Mouse (Mus musculus) CH12.LX (cell line): ENCODE measurements at regions not wholly inside any gene's neighbourhood (a gene's known extent, or its start where the extent isn't known, plus 50 kb on each side); places are given as distances from the start of the nearest gene placed in this dataset.

Experiments
- DNase-seq: peaks from one replicate; pipeline ENCODE4 v3.0.0-alpha.2; 2013; ENCODE audit errors: extremely low read depth
- H3K27ac ChIP-seq: 2 replicates; pipeline ENCODE4 v1.5.1; 2012; ENCODE audit warnings: low read depth, mild to moderate bottlenecking, control low read depth, moderate library complexity; ENCODE audit not compliant: insufficient read depth
- H3K27me3 ChIP-seq: replicated peaks from 2 replicates; pipeline ENCODE3; 2012; ENCODE audit warnings: inconsistent platforms
- H3K36me3 ChIP-seq, 2 experiments: replicated peaks in 1 of 2; 2 replicates each; pipeline versions ENCODE3 to v1.6.1; 2012; ENCODE audit warnings: inconsistent platforms in 1 of 2, low read length in 1 of 2, mild to moderate bottlenecking in 1 of 2, mixed read lengths in 1 of 2, moderate library complexity in 1 of 2; ENCODE audit not compliant: control insufficient read depth in 1 of 2, insufficient read depth in 1 of 2
- H3K4me1 ChIP-seq, 2 experiments: 2 replicates each; pipeline ENCODE4 v1.6.1; 2012; ENCODE audit warnings: inconsistent platforms in 1 of 2, moderate library complexity in 1 of 2; ENCODE audit not compliant: insufficient read depth in 2 of 2, control insufficient read depth in 1 of 2
- H3K4me2 ChIP-seq: 2 replicates; pipeline ENCODE4 v1.6.1; 2012; ENCODE audit warnings: low read depth, mild to moderate bottlenecking, control low read depth; ENCODE audit not compliant: poor library complexity, insufficient read depth, severe bottlenecking
- H3K4me3 ChIP-seq, 3 experiments: fragments of 150-350 bp in 1 of 3; sonication (generic) in 1 of 3; replicated peaks in 1 of 3; 2 replicates each; pipeline versions ENCODE3 to v1.5.1; 2011 to 2012; ENCODE audit warnings: low read depth in 2 of 3, low read length in 2 of 3, mild to moderate bottlenecking in 2 of 3, moderate library complexity in 2 of 3, control low read depth in 1 of 3, improper control_type of control experiment in 1 of 3, inconsistent platforms in 1 of 3, mixed read lengths in 1 of 3; ENCODE audit not compliant: poor library complexity in 1 of 3
- H3K79me2 ChIP-seq: replicated peaks from 2 replicates; pipeline ENCODE4 v1.6.1; 2012; ENCODE audit warnings: mild to moderate bottlenecking, moderate library complexity; ENCODE audit not compliant: control insufficient read depth, poor library complexity, insufficient read depth, severe bottlenecking; ENCODE audit errors: extremely low read depth
- H3K9ac ChIP-seq: 2 replicates; pipeline ENCODE4 v1.6.1; 2012; ENCODE audit warnings: low read depth, mild to moderate bottlenecking, control low read depth, moderate library complexity; ENCODE audit not compliant: insufficient read depth
- H3K9me3 ChIP-seq: replicated peaks from 2 replicates; pipeline ENCODE3; 2012; ENCODE audit warnings: low read length, inconsistent platforms, mixed read lengths
- CHD1 ChIP-seq: IDR thresholded peaks from 2 replicates; pipeline ENCODE4 v1.6.1; 2012; ENCODE audit warnings: low read depth, low read length, improper control_type of control experiment, inconsistent platforms
- CHD2 ChIP-seq: IDR thresholded peaks from 2 replicates; pipeline ENCODE4 v1.6.1; 2011; ENCODE audit warnings: low read length, improper control_type of control experiment
- CTCF ChIP-seq, 2 experiments: IDR thresholded peaks in 1 of 2; conservative IDR thresholded peaks in 1 of 2; 2 replicates each; pipeline ENCODE4 v1.5.1; 2011 to 2012; ENCODE audit warnings: low read depth in 2 of 2, low read length in 2 of 2, improper control_type of control experiment in 1 of 2, inconsistent platforms in 1 of 2, mild to moderate bottlenecking in 1 of 2, moderate library complexity in 1 of 2
- EP300 ChIP-seq: IDR thresholded peaks from 2 replicates; pipeline ENCODE4 v1.6.1; 2011; ENCODE audit warnings: low read length, improper control_type of control experiment
- JUND ChIP-seq: conservative IDR thresholded peaks from 2 replicates; pipeline ENCODE4 v1.6.1; 2011; ENCODE audit warnings: low read depth, low read length, improper control_type of control experiment
- KAT2A ChIP-seq: IDR thresholded peaks from 2 replicates; pipeline ENCODE4 v1.6.1; 2012; ENCODE audit warnings: low read length, improper control_type of control experiment, inconsistent platforms; ENCODE audit not compliant: insufficient replicate concordance
- MAFK ChIP-seq: IDR thresholded peaks from 2 replicates; pipeline ENCODE4 v1.6.1; 2011; ENCODE audit warnings: low read length, improper control_type of control experiment; ENCODE audit not compliant: insufficient replicate concordance
- MEF2A ChIP-seq: IDR thresholded peaks from 2 replicates; pipeline ENCODE4 v1.6.1; 2014; ENCODE audit warnings: low read depth, mild to moderate bottlenecking, inconsistent platforms, low read length, improper control_type of control experiment, borderline replicate concordance
- MXI1 ChIP-seq: IDR thresholded peaks from 2 replicates; pipeline ENCODE4 v1.6.1; 2011; ENCODE audit warnings: mild to moderate bottlenecking, low read depth, low read length, improper control_type of control experiment
- MYC ChIP-seq: IDR thresholded peaks from 2 replicates; pipeline ENCODE4 v1.6.1; 2011; ENCODE audit warnings: low read depth, mild to moderate bottlenecking, improper control_type of control experiment, low read length
- POLR2A ChIP-seq: IDR thresholded peaks from 2 replicates; pipeline ENCODE4 v1.6.1; 2011; ENCODE audit warnings: low read depth, mild to moderate bottlenecking, improper control_type of control experiment, low read length
- RCOR1 ChIP-seq: conservative IDR thresholded peaks from 2 replicates; pipeline ENCODE4 v1.6.1; 2012; ENCODE audit warnings: low read depth, mild to moderate bottlenecking, inconsistent platforms, low read length, improper control_type of control experiment
- SMC3 ChIP-seq: IDR thresholded peaks from 2 replicates; pipeline ENCODE4 v1.6.1; 2011; ENCODE audit warnings: low read depth, low read length, improper control_type of control experiment
- TCF12 ChIP-seq: IDR thresholded peaks from 2 replicates; pipeline ENCODE4 v1.6.1; 2014; ENCODE audit warnings: low read depth, mild to moderate bottlenecking, inconsistent platforms, low read length, improper control_type of control experiment
- USF1 ChIP-seq: IDR thresholded peaks from 2 replicates; pipeline ENCODE4 v1.6.1; 2014; ENCODE audit warnings: low read depth, mild to moderate bottlenecking, inconsistent platforms, low read length, improper control_type of control experiment
- USF2 ChIP-seq: conservative IDR thresholded peaks from 2 replicates; pipeline ENCODE4 v1.6.1; 2011; ENCODE audit warnings: low read depth, low read length, improper control_type of control experiment
- dilution Hi-C: fragments of 300-500 bp; cut with MboI; formaldehyde crosslinking; loops from 2 replicates; pipeline ENCODE4 v1.14.3; 2020; ENCODE audit warnings: low sequenced_read_pairs; ENCODE audit not compliant: extremely low pct_unique_long_range_greater_than_20kb, extremely low pct_ligation_motif_present
- in situ Hi-C: fragments of 300-500 bp; cut with MboI; formaldehyde crosslinking; loops from 3 replicates; pipeline ENCODE4 v1.14.3; 2019; ENCODE audit warnings: low sequenced_read_pairs, low pct_ligation_motif_present, low pct_unique_long_range_greater_than_20kb, mixed read lengths

- Histone ChIP-seq H3K4me3 (no peak overlapping the region), H3K27ac (no peak overlapping the region), H3K36me3 (no peaks in the 10 kb centered on the region), H3K4me2 (no peak overlapping the region)
- TF ChIP-seq MAFK (no peak), USF1 (no peak), SMC3 (no peak), JUND (no peak), CHD2 (no peak), TCF12 (no peak), RCOR1 (no peak), EP300 (no peak), USF2 (no peak)
- TF ChIP-seq, all 38 proteins: peak for 0
- H3K4me1 ChIP-seq = 0 out of 4 replicates have a peak, but pooled peaks cover 0 to 2% of the 10 kb centered on the region in 2 experiments
- H3K79me2 ChIP-seq = no peaks in the 10 kb centered on the region
- dilution Hi-C loops (no loop called here), in situ Hi-C loops (no loop called here)
- peaks cover 5% of the 10 kb centered on the region for H3K27me3 ChIP-seq
- H3K9ac ChIP-seq = no peak overlapping the region
- no peak for DNase-seq
- H3K9me3 ChIP-seq = no peaks in the 10 kb centered on the region
Measured at GRCm38 (mm10) chr16:24237013-24237412, 156.3 kb upstream of the Lpp start.

GRCm38 (mm10) chr16:24236511-24236910, 156.8 kb upstream of the Lpp start:
- in situ Hi-C loops (no loop called here), dilution Hi-C loops (no loop called here)
- TF ChIP-seq EP300 = no peak
- no peak for TF ChIP-seq CTCF (conservative IDR thresholded peaks at IDR 0.05 in 1 of 2, IDR thresholded peaks at IDR 0.05 in 1 of 2; ENCODE audit: low read depth in 2 of 2, low read length in 2 of 2)
- TF ChIP-seq USF1 = no peak
- TF ChIP-seq TCF12 = no peak
- no peak for TF ChIP-seq MYC
- TF ChIP-seq MEF2A = no peak
- Histone ChIP-seq H3K9ac (no peak overlapping the region), H3K9me3 (no peaks in the 10 kb centered on the region), H3K27me3 (peaks cover 7% of the 10 kb centered on the region), H3K27ac (no peak overlapping the region), H3K4me3 (no peak overlapping the region), H3K4me2 (no peak overlapping the region), H3K4me1 (0 out of 4 replicates have a peak, but pooled peaks cover 0 to 2% of the 10 kb centered on the region in 2 experiments), H3K79me2 (no peaks in the 10 kb centered on the region), H3K36me3 (no peaks in the 10 kb centered on the region)
- no peak for DNase-seq

DNA sequence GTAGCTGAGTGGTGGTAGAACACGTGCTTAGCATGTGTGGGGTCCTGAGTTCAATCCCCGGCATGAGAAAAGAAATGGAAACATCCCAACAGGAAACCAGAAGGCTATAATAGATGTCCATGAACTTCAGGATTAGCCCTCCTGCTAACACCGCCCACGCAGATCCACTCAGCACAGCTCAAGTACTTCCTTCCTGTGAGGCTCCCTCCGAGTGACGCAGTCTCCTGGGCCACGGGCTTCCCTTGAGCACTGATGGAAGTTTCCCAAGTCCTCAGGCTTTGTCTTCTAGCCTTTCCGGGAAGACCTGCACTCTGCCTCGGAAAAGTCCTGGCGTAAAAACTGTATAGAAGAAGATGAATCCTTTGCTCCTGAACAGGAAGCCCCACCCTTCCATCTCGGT, 158.5 kb upstream of the Lpp start:
- no peaks in the 10 kb centered on the region for H3K79me2 ChIP-seq
- no peak overlapping the region for H3K4me3 ChIP-seq
- dilution Hi-C loops = no loop called here
- H3K9me3 ChIP-seq = no peaks in the 10 kb centered on the region
- H3K27me3 ChIP-seq = peaks cover 8% of the 10 kb centered on the region
- no peak overlapping the region for H3K4me2 ChIP-seq
- H3K9ac ChIP-seq = no peak overlapping the region
- H3K4me1 ChIP-seq = 0 out of 4 replicates have a peak, but pooled peaks cover 0 to 2% of the 10 kb centered on the region in 2 experiments
- H3K27ac ChIP-seq = no peak overlapping the region
- DNase-seq = no peak
- in situ Hi-C loops = no loop called here
- TF ChIP-seq CHD1 (no peak), MXI1 (no peak), MYC (no peak), KAT2A (no peak), USF1 (no peak), POLR2A (no peak)
- no peaks in the 10 kb centered on the region for H3K36me3 ChIP-seq
